Mouse (Mus musculus) heart, embryonic 14.5 days (tissue): ENCODE results near the gene Pde4b. TPM values are rescaled to one million over a fixed set of nuclear protein-coding genes. Genes with fewer than 3 reads are reported as not detected.

Experiments used
- ATAC-seq: fragments of 200-750 bp; cut with Nextera tagmentation; 2 replicates; pipeline ENCODE4 v1.8.0; 2017; ENCODE audit warnings: low read depth, moderate TSS enrichment; ENCODE audit not compliant: insufficient number of reproducible peaks, insufficient read depth, low FRiP score
- H3K27ac ChIP-seq, 2 experiments: fragments of 200-500 bp in 1 of 2; fragments of 300-500 bp in 1 of 2; sonication (generic) in 1 of 2; replicated peaks in 1 of 2; 2 replicates each; pipeline ENCODE4 v1.5.1; 2012 to 2014; ENCODE audit warnings: low read depth in 2 of 2, low read length in 2 of 2, control low read depth in 1 of 2, mild to moderate bottlenecking in 1 of 2, mixed read lengths in 1 of 2; ENCODE audit not compliant: control insufficient read depth in 1 of 2, insufficient read depth in 1 of 2
- H3K27me3 ChIP-seq: fragments of 300-500 bp; sonication (generic); 2 replicates; pipeline ENCODE4 v1.6.1; 2014; ENCODE audit warnings: mild to moderate bottlenecking, low read length, control low read depth; ENCODE audit not compliant: control insufficient read depth, insufficient read depth
- H3K36me3 ChIP-seq: fragments of 300-500 bp; sonication (generic); 2 replicates; pipeline ENCODE4 v1.6.1; 2014; ENCODE audit warnings: mild to moderate bottlenecking, control low read depth, low read length, mixed read lengths; ENCODE audit not compliant: control insufficient read depth, insufficient read depth
- H3K4me1 ChIP-seq, 2 experiments: fragments of 200-500 bp in 1 of 2; fragments of 300-500 bp in 1 of 2; sonication (generic) in 1 of 2; 2 replicates each; pipeline ENCODE4 v1.6.1; 2012 to 2014; ENCODE audit warnings: low read length in 2 of 2, control low read depth in 1 of 2, mixed read lengths in 1 of 2; ENCODE audit not compliant: control insufficient read depth in 2 of 2, insufficient read depth in 2 of 2
- H3K4me2 ChIP-seq: fragments of 300-500 bp; sonication (generic); 2 replicates; pipeline ENCODE4 v1.6.1; 2014; ENCODE audit warnings: mild to moderate bottlenecking, low read length
- H3K4me3 ChIP-seq, 2 experiments: fragments of 200-500 bp in 1 of 2; fragments of 300-500 bp in 1 of 2; sonication (generic) in 1 of 2; 2 replicates each; pipeline ENCODE4 v1.5.1; 2012 to 2014; ENCODE audit warnings: low read length in 2 of 2, mild to moderate bottlenecking in 2 of 2, control low read depth in 1 of 2, low read depth in 1 of 2, moderate library complexity in 1 of 2; ENCODE audit not compliant: control insufficient read depth in 1 of 2, insufficient read depth in 1 of 2
- H3K9ac ChIP-seq: fragments of 300-500 bp; sonication (generic); 2 replicates; pipeline ENCODE4 v1.6.1; 2014; ENCODE audit warnings: mild to moderate bottlenecking, low read length
- H3K9me3 ChIP-seq: fragments of 300-500 bp; sonication (generic); 2 replicates; pipeline ENCODE4 v1.6.1; 2016; ENCODE audit warnings: low read length, control low read depth; ENCODE audit not compliant: control insufficient read depth
- WGBS: fragments of 180-500 bp; shearing (Covaris S2); extraction: QIAGEN DNeasy Blood & Tissue Kit; methylation state at CpG from one replicate; pipeline ENCODE4 v1.1.7; 2014; 5-methylcytosine and 5-hydroxymethylcytosine counted together
- polyA plus RNA-seq: library from polyadenylated mRNA; unstranded; fragments of >200 nt; fragmentation: Nextera tagmentation; extraction: Ambion mirVana; gene quantifications from 2 replicates; pipeline ENCODE4 v1.2.1, GENCODE M21; 2014

Pde4b gene
- polyA plus RNA-seq, 1 experiment from 2014 or later, result 30.5 TPM

DNA sequence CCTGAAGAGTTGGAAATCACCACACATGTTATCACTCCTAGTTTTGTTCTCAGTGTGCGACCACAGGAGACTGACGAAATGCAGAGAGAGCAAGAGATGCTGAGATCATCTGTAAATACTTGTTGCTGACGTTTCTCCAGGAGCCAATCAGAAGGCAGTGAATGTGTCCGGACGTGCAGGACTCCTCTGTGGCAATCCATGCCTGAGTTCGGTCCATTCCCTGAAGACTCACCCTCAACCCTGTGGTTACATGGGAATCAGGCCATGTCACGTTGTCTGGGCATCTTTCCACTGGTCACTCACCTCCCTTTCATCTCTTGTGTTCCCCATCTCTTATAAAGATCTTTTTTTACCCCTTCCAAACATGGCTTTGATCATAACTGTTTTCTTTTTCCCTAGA, 468.2 kb downstream of the Pde4b start:
- H3K27me3 ChIP-seq, result no peaks in the 10 kb centered on the region
- H3K4me1 ChIP-seq, result peaks cover 6 to 27% of the 10 kb centered on the region in 2 experiments
- no peak for ATAC-seq
- no peaks in the 10 kb centered on the region for H3K36me3 ChIP-seq
- no peak overlapping the region for H3K4me3 ChIP-seq
- no peaks in the 10 kb centered on the region for H3K9me3 ChIP-seq
- 59% methylated on average over 7 of the region's 7 CpGs for WGBS
- no peak overlapping the region for H3K9ac ChIP-seq
- no peak overlapping the region for H3K4me2 ChIP-seq
- no peak overlapping the region for H3K27ac ChIP-seq

DNA sequence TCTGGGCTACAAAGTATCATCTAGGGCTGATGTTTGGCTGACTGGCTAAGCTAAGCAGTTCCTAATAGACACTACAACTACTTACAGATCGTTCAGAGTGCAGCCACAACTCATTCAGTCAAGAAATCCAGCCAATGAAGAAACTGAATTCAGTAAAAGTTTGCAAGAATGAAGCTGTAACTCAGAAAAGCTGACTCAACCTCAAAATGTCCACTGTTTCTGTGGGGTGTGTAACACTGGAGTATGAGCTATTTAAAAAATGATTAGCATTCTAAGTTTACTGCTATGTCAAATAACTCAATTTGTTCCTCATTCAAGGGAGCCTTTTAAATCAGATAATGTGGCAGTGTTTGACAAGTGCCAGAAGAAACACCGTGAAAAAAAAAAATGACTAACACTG, 469.7 kb downstream of the Pde4b start:
- no peaks in the 10 kb centered on the region for H3K9me3 ChIP-seq
- H3K4me1 ChIP-seq, result peaks cover 6 to 22% of the 10 kb centered on the region in 2 experiments
- H3K4me3 ChIP-seq, result no peak overlapping the region
- H3K27me3 ChIP-seq, result no peaks in the 10 kb centered on the region
- no peaks in the 10 kb centered on the region for H3K36me3 ChIP-seq
- WGBS, result 59% methylated on average over 2 of the region's 2 CpGs
- ATAC-seq, result no peak
- H3K27ac ChIP-seq, result no peak overlapping the region
- no peak overlapping the region for H3K9ac ChIP-seq
- H3K4me2 ChIP-seq, result no peak overlapping the region

DNA sequence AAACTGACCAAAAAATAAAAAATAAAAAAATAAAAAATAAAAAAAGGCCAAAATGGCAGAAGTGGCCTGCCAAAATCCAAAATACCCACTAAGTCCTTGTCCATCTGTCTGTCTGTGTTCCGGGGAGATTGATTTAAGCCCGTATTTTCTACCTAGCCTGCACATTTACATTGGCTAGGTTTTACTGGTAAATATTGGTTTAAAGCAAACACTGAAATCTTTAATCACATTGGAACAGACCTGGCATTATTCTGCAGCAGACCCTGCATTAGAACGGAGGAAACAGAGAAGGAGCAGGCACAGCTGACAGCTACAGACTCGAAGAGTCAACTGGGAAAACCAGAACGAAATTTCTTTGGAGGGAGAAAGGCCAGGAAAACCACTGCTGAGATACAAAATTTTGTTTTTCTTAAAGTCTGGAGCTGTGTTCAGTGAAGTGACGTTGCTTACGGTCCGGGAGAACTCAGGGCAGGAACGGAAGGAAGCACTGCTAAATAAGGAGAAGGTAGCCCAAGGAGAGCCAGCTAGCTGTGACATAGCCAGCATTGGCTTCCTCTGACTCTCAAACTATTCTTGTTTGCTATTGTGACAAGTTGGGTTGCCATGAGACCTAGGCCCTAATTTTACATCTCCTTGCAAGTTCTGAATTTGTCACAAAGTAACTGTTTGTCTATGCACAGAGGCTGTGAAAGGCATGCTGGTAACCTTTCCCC, 470.3 kb downstream of the Pde4b start:
- Histone ChIP-seq H3K27me3 (no peaks in the 10 kb centered on the region), H3K9ac (no peak overlapping the region; the same call in 1 of the 2 replicates), H3K36me3 (no peaks in the 10 kb centered on the region), H3K4me2 (no peak overlapping the region), H3K9me3 (no peaks in the 10 kb centered on the region), H3K27ac (0 out of 4 replicates have a peak overlapping the region, but pooled peaks have one; percentile 14 to 22), H3K4me1 (peaks cover 6 to 18% of the 10 kb centered on the region in 2 experiments), H3K4me3 (no peak overlapping the region)
- WGBS, result 48% methylated on average over 9 of the region's 9 CpGs
- ATAC-seq, result no peak

DNA sequence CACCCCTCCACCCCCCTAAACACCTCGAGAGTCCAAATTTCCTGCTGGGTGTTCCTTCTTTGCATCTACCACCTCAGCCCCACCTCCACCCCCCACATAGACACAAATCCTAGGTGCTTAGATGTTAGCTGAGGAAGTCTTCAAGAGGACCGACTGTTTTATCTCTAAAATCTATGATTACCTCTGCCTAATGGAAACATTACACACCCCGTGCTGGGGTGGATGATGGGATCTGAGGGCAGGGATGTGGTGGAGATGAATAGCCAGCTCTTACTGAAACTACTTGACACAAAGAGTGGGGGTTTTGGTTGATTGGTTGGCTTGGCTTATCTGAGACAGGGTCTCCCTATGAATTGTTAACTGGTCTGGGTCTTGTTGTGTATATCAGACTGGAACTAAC, 471.0 kb downstream of the Pde4b start:
- no peak overlapping the region for H3K4me3 ChIP-seq
- WGBS, result 40% methylated on average over 3 of the region's 3 CpGs
- no peak overlapping the region for H3K9ac ChIP-seq
- no peak overlapping the region for H3K27ac ChIP-seq
- H3K9me3 ChIP-seq, result no peaks in the 10 kb centered on the region
- H3K4me1 ChIP-seq, result peaks cover 6 to 18% of the 10 kb centered on the region in 2 experiments
- H3K27me3 ChIP-seq, result no peaks in the 10 kb centered on the region
- no peak for ATAC-seq
- H3K4me2 ChIP-seq, result no peak overlapping the region
- H3K36me3 ChIP-seq, result no peaks in the 10 kb centered on the region

DNA sequence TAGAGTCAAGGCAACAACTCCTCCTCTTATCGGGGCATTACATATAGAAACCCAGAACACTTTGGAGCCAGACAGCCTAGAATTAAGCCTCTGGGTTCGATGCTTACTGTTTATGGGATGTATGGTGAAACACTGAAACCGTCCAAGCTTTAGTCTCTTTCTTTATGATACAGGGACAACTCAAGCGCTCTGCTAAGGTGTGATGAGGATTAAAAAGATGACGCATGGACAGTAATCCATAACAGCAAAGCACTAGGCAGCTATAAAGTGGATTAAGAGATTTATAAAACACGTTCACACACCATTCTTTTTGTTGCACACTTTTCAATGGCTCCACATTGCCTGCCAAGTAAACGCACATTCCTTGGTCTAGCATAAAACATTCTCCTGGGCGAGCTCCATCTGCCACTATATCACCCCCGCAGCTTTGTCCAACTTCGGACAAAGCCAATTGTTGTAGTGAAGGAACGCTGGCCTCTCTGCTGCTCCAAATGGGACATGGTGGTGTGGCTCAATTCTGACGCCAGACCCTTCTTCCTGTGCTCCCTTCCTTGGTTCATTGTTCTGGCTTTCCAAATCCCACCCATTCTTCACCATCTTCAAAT, 473.4 kb downstream of the Pde4b start:
- Histone ChIP-seq H3K27me3 (no peaks in the 10 kb centered on the region), H3K36me3 (no peaks in the 10 kb centered on the region), H3K9ac (no peak overlapping the region), H3K9me3 (no peaks in the 10 kb centered on the region), H3K4me3 (no peak overlapping the region), H3K4me2 (no peak overlapping the region), H3K4me1 (peaks cover 5 to 18% of the 10 kb centered on the region in 2 experiments), H3K27ac (no peak overlapping the region)
- 85% methylated on average over 12 of the region's 12 CpGs for WGBS
- ATAC-seq, result no peak

DNA sequence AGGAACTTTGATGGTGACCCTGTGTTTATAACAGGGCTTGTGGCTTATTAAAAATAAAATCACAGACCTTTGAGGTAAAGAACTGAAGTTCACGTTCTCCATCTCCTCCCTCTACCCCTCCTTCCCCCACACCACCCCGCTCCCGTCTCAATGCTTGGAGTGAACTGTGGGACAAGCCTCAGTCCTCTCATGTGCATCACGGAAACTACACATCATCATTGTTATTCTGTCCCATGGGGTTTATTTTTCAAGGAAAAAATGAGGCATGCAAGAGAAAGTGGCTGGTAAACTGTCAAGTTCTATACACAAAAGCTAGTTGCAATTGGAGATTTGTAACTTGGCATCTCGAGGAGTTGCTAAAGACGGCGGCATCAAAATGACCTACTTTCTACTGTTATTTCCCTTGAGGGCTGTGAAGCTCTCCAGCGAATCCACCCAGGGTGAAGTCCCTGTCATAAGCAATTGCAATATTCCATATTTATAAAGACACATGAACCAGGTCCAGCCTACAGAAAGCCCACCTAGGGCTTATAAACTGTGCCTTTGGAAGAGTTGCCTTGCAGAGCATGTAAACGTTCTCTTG, 476.0 kb downstream of the Pde4b start:
- H3K27ac ChIP-seq, result no peak overlapping the region
- no peak overlapping the region for H3K4me3 ChIP-seq
- WGBS, result 80% methylated on average over 9 of the region's 9 CpGs
- H3K27me3 ChIP-seq, result no peaks in the 10 kb centered on the region
- H3K36me3 ChIP-seq, result no peaks in the 10 kb centered on the region
- peaks cover 11 to 21% of the 10 kb centered on the region in 2 experiments for H3K4me1 ChIP-seq
- H3K9me3 ChIP-seq, result no peaks in the 10 kb centered on the region
- H3K9ac ChIP-seq, result no peak overlapping the region
- no peak overlapping the region for H3K4me2 ChIP-seq
- no peak for ATAC-seq

DNA sequence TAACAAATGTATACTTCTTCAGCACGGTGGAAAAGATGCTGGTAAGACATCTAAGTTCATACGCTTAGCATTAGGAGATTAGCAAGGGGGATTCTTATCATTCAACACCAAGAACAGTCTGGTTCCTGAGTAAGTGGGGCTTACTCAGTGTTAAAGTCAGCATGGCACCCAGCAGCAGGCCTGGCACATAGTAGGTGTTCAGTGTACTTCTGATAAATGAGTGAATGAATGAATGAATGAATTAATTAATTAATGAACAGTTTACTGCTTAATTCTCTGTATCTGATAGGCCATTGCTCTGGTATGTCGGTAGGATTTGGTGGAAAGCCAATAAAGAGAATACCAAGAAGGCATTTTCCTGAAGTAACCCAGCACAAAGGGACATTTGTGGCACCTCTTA, 476.9 kb downstream of the Pde4b start:
- Histone ChIP-seq H3K9me3 (no peaks in the 10 kb centered on the region), H3K4me3 (no peak overlapping the region), H3K27me3 (no peaks in the 10 kb centered on the region), H3K36me3 (no peaks in the 10 kb centered on the region), H3K9ac (no peak overlapping the region), H3K27ac (no peak overlapping the region), H3K4me2 (no peak overlapping the region), H3K4me1 (peaks cover 20 to 27% of the 10 kb centered on the region in 2 experiments)
- WGBS, result 83% methylated on average over 3 of the region's 3 CpGs
- no peak for ATAC-seq
